Mouse (Mus musculus): Measurements from ENCODE around the gene Arhgap28.

Gene Arhgap28

GRCm38 (mm10) chr17:68003741-68004560, at the start of gene Arhgap28:
TSS of gene Arhgap28 (minus strand) at chr17:68004120.
- peak; percentile 84 to 86 for DNase-seq (ENCODE audit: low spot score in 2 of 2)

- no peak for DNase-seq (ENCODE audit: low spot score in 2 of 2)
These were observed 42.4 kb upstream of the Arhgap28 start for GRCm38 (mm10) chr17:68046341-68046675.

- DNase-seq (ENCODE audit: low spot score in 2 of 2): no peak
These were observed 41.9 kb upstream of the Arhgap28 start for GRCm38 (mm10) chr17:68045655-68046340.

GRCm38 (mm10) chr17:68042377-68042776, 38.5 kb upstream of the Arhgap28 start:
- no peak for DNase-seq (ENCODE audit: low spot score in 2 of 2)

GRCm38 (mm10) chr17:68037011-68037410, 33.1 kb upstream of the Arhgap28 start:
- no peak for DNase-seq (ENCODE audit: low spot score in 2 of 2)

GRCm38 (mm10) chr17:68029495-68029894, 25.6 kb upstream of the Arhgap28 start:
- no peak for DNase-seq (ENCODE audit: low spot score in 2 of 2)

- DNase-seq (ENCODE audit: low spot score in 2 of 2): no peak
These were observed 24.6 kb upstream of the Arhgap28 start for GRCm38 (mm10) chr17:68028519-68028918.

GRCm38 (mm10) chr17:68024327-68024726, 20.4 kb upstream of the Arhgap28 start:
- DNase-seq (ENCODE audit: low spot score in 2 of 2): no peak

- no peak for DNase-seq (ENCODE audit: low spot score in 2 of 2)
These were observed 15.6 kb upstream of the Arhgap28 start for GRCm38 (mm10) chr17:68019466-68020065.

GRCm38 (mm10) chr17:68017095-68017494, 13.2 kb upstream of the Arhgap28 start:
- no peak for DNase-seq (ENCODE audit: low spot score in 2 of 2)

- DNase-seq (ENCODE audit: low spot score in 2 of 2): no peak
These were observed 7.7 kb upstream of the Arhgap28 start for GRCm38 (mm10) chr17:68011606-68012005.

GRCm38 (mm10) chr17:68010041-68010440, 6.1 kb upstream of the Arhgap28 start:
- DNase-seq (ENCODE audit: low spot score in 2 of 2): no peak

GRCm38 (mm10) chr17:68004581-68005330, 836 bp upstream of the Arhgap28 start:
- no peak for DNase-seq (ENCODE audit: low spot score in 2 of 2)

GRCm38 (mm10) chr17:68002608-68003595, 1.0 kb downstream of the Arhgap28 start:
- no peak for DNase-seq (ENCODE audit: low spot score in 2 of 2)

GRCm38 (mm10) chr17:67999801-68000200, 4.1 kb downstream of the Arhgap28 start:
- DNase-seq (ENCODE audit: low spot score in 2 of 2): no peak

- DNase-seq (ENCODE audit: low spot score in 2 of 2): no peak
These were observed 7.2 kb downstream of the Arhgap28 start for GRCm38 (mm10) chr17:67996769-67997155.

- no peak for DNase-seq (ENCODE audit: low spot score in 2 of 2)
These were observed 7.7 kb downstream of the Arhgap28 start for GRCm38 (mm10) chr17:67996097-67996768.

- DNase-seq (ENCODE audit: low spot score in 2 of 2): no peak
These were observed 8.6 kb downstream of the Arhgap28 start for GRCm38 (mm10) chr17:67995277-67995819.

- DNase-seq (ENCODE audit: low spot score in 2 of 2): no peak
These were observed 9.1 kb downstream of the Arhgap28 start for GRCm38 (mm10) chr17:67994861-67995260.
